Mouse (Mus musculus): Measurements from ENCODE around the gene Acap3. TPM values are rescaled to one million over a fixed set of nuclear protein-coding genes. Genes with fewer than 3 reads are reported as not detected.

Acap3 gene
- total RNA-seq, 2 experiments from 2014 or later, result 16.9 to 21.4 TPM

- no peak for DNase-seq
These were observed 3.9 kb upstream of the Acap3 start for GRCm38 (mm10) chr4:155887674-155888073.

DNA sequence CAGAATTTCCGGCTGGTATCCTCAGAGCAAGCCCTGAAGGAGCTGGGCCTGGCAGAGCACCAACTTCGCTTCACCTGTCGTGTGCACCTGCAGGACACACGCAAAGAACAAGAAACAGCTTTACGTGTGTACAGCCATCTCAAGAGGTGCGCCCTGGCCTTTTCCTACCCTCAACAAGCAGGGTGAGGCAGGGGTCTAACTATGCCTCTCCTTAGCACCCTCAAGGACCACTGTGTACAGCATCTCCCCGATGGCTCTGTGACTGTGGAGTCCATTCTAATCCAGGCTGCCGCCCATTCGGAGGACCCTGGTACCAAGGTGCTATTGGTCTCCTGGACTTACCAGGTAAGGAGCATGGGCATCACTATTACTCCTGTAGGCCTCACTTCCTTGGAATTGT is 3.4 kb upstream of the Acap3 start:
- no peak for DNase-seq

GRCm38 (mm10) chr4:155889316-155889715 is 2.3 kb upstream of the Acap3 start:
- DNase-seq, result no peak

DNA sequence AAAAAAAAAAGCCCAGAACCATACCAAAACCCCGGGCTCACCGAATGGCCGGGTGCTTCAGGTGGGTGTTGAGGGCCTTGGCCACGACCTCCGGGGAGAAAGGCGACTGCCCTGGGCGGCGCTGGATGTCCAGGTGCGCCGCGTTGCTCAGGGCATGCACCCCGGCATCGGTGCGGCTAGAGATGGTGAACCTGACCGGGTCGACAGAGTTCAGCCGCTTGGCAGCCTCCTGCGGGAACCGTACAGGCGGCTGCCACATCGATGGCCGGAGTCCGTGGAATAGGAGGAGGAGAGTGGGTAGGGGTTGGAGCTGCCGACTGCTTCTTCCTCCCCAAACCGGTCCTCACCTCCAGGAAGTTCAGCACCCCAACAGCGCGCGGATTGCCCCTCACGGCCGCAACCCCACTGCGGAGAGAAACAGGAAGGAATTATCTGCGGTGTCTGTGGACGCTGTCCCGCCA is 581 bp upstream of the Acap3 start:
- no peak for DNase-seq

DNA sequence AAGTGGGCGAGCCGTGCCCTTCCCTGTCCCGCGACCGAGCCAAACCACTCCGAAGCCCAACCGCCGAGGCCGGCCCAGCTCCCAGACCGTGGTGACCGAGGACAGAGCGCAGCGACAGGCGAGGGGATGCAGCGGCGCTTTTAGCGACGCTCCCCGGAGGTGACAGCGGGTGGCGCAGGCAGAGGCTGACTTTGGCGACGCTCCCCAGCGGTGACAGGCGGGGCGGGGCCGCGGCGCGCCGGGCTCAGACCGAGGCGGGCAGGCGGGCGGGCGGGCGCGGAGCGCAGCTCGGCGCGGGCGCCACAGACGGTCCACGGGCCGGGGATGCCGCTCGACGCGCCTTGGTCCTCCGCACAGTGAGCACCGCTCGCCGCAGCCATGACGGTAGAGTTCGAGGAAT is 395 bp downstream of the Acap3 start:
- DNase-seq, result peak; percentile 90

GRCm38 (mm10) chr4:155892438-155893211 is 1.0 kb downstream of the Acap3 start:
- DNase-seq, result peak; percentile 49

- DNase-seq, result peak; percentile 3
These were observed 1.6 kb downstream of the Acap3 start for GRCm38 (mm10) chr4:155893212-155893690.

DNA sequence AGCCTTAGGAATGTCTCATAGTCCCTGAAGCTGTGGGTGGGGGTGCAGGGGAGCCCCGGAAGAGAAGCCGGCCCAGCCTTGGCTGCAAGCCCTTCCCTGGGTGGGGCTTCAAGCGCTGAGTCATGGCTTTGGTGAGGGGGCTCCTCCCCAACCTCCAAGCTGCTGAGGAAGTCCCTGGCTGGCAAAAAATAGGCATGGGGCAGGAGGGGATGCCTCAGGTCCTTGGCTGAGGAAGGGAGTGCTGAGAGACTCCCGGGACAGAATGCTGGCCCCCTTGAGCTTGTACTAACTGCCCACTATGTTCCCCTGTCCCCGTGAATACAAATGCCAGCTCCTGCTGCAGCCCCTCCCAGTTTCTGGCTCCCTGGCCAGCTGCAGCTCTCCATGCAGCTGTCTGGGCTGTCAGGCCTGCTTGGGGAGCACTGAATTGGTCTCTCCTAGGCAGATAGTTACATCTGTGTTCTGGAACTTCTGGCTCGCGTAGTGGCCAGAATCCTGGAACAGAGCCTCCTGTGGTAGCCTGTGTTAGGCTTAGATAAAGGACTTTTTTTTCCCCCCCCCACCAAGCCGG is 2.8 kb downstream of the Acap3 start:
- DNase-seq, result peak; percentile 74

DNA sequence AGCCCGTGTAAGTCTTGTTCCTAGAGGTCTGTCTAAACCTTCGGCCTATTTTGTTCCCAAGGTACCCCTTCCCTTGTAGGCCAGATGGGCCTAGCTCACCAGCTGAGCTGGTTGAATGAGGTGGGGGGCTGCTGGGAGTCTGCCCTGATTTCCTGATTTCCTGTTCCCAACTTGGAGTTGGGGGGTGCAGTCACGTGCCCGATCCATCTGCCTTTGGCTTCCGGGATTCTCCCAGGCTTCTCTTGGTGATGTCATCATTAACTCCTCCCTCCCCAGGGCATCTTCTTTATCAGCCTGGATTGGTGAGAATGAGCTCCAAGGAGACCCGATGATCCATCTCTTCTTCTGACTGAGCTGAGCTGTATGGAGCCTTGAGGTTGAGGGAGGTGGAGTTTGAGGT is 3.6 kb downstream of the Acap3 start:
- peak; percentile 67 for DNase-seq

- peak; percentile 5 for DNase-seq
These were observed 4.2 kb downstream of the Acap3 start for GRCm38 (mm10) chr4:155895826-155896225.

DNA sequence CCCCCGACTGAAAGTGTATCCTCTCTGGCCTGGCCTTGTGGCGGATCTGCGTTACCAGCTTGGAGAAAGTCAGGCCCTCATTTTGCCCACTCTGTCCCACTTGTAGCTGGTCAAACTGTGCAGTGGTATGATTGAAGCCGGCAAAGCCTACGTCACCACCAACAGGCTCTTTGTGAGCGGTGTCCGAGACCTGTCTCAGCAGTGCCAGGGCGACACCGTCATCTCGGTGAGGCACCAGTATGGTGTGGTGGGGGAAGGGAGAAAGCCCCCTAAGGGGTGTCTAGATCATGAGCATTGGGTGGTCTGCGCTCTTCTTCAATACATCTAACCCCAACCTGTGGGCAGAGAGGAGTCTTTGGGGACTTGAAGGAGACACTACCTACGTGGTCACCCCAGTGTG is 4.8 kb downstream of the Acap3 start:
- DNase-seq, result peak; percentile 3

DNA sequence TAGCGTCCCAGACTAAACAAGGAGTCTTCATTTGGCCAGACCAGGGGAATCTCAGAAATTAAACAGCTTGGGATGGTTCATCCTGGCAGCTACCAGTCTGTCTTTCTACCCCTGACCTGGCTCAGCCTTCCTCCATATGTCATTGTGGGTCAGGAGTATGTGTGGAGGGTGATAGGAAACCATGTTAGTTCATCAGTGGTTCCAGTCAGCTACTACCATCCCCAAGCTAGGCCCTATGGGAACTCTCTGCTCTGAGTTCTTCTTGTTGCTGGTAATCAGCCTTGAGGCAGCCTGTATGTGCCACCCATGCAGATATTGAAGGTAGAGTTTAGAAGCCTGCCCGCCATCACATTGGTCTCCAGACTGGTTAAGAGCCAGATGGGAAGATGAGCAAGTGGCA is 6.7 kb downstream of the Acap3 start:
- no peak for DNase-seq

- DNase-seq, result peak; percentile 4
These were observed 7.7 kb downstream of the Acap3 start for GRCm38 (mm10) chr4:155899355-155899754.

- peak; percentile 61 for DNase-seq
These were observed 9.6 kb downstream of the Acap3 start for GRCm38 (mm10) chr4:155901205-155901604.

- peak; percentile 3 for DNase-seq
These were observed 11.6 kb downstream of the Acap3 start for GRCm38 (mm10) chr4:155903246-155903645.

DNA sequence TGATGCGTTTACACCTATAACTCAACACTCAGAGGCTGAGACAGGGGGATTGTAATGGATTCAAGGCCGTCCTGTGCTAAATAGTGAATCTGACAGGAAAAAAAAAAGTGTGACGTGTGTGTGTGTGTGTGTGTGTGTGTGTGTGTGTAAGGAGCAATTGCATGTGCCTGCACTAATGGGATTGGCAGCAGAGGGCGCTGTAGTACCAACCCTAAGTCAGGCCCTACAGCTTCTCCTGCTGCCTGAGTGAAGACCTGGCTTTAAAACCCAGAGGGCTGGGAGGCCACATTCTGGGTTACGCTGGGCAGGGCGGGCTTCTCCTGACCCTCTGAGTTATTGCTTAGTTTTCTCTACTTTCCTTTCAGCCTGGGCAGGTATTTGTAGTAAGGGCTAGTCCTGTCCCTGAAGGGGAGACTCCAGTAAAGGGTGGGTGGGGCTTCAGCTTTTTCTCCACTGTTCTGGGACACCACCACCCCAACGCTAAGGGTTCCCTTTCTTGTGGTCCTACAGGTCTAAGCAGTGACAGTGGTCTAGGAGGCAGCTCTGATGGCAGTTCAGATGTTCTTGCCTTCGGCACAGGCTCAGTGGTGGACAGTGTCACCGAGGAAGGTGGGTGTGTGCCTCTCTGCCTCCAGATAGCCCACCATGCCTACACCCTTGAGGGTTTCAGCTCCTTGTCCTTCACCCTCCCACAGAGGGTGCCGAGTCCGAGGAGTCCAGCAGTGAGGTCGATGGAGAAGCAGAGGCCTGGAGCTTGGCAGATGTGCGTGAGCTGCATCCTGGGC is 12.9 kb downstream of the Acap3 start:
- DNase-seq, result peak; percentile 21

DNA sequence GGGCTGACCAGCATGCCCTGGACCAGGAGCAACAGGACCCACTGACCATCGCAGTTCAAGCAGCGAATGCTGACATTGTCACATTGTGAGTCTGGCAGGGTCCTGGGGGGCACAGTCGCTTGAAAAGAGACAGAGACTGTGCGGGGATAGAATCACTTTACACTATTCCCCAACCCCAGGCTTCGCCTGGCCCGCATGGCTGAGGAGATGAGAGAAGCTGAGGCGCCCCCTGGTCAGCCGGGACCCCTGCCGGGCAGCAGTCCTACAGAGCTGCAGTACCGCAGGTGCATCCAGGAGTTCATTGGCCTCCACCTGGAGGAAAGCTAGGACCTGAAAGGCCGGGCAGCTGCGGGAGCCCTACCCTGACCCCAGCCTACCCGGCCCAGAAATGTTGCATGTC is 14.0 kb downstream of the Acap3 start:
- peak; percentile 5 for DNase-seq

DNA sequence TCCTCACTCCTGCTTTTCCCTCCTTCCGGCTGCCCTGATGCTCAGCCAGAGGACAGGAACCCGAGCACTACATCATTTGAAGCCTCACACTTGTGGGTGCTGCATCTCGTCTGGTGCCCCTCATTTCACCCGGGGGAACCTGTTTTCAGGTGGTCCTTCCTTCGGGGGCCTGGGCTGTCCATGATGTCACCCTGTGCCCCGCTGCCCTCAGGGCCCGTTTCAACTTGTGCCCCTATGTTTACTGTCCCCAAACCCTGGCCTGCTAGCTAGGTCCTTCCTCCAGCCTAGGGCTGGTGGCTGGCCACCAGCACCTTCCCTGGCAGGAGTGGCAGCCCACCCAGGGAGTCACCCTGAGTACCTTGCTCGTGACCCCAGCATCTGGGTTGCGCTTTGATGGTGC is 14.5 kb downstream of the Acap3 start:
- DNase-seq, result peak; percentile 3

GRCm38 (mm10) chr4:155907003-155907402 is 15.4 kb downstream of the Acap3 start:
- DNase-seq, result no peak

DNA sequence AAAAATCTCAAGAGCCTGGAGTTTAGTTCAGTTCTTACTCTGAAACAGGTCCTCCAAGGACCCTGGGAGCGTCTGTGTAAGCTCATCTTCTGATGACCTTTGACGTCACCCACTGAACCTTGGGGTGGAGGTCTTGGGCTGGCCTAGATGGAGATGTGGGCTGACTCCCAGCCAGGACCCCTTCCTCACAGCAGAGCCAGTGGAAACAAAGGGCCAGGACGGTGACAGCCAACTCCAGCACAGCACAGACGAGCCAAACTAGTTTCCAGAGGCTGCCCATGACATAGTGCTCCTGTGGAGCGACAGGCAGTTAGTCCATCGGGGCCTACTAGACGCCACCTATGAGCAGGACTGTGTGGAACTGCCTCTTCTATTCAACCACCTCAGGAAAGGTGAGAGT is 16.7 kb downstream of the Acap3 start:
- peak; percentile 4 for DNase-seq

DNA sequence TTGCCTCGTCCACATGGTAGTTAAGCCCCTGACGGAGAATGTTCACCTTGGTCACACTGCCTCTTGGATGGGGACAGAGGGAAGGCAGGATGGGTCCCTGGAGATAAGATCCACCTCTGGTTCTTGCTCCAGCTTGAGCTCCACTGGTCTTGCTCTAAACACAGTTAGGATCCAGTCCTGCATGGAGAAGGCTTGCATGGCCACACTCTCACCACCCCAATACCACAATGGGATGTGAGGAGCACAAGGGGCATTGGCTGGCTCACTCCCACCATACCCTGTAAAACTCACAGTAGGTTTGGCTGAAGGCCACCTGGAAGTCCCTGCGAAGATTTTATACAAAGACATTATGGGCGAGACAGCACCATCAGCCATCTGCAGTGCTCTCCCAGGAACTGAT is 17.1 kb downstream of the Acap3 start:
- DNase-seq, result peak; percentile 3

DNA sequence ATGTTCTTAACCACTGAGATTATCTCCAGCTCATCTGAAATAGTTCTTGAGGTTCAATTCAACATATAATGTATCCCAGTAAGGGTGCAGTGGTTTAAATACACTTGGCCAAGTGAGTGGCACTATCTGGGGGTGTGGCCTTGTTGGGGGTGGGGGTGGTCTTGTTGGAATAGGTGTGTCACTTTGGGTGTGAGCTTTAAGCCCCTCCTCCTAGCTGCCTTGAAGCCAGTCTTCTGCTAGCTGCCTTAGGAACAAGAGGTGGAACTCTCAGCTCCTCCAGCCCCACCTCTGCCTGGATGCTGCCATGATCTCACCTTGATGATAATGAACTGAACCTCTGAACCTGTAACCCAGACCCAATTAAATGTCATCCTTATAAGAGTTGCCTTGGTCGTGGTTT is 40.4 kb downstream of the Acap3 start:
- DNase-seq, result no peak

DNA sequence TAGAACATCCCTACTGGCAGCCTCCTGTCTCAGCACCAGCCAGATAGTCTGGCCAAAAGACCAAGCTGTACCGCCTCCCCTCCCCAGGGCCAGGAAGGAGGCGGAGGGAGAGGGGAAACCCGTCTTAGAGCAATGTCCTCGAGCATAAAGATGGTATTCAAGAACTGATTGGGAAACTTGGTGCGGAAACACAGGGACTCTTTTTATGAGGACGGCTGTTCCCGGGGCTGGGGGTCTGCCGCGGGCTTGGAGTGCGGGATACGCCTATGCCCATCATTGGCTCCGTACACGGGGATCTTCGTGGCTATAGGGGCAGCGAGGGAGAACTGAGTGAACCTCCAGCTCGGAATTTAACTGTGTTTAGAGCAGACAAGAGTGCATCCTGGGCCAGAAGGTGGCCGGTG is 51.4 kb downstream of the Acap3 start:
- peak; percentile 58 for DNase-seq
